Mouse (Mus musculus) stomach, adult 2 months (tissue): ENCODE results near the gene 2410137M14Rik. TPM values are rescaled to one million over a fixed set of nuclear protein-coding genes. Genes with fewer than 3 reads are reported as not detected.

Experiments used
- polyA plus RNA-seq: library from polyadenylated mRNA; depleted of rRNA; stranded (reverse); fragments of >200 nt; gene quantifications from 2 replicates; pipeline ENCODE4 v1.2.3, GENCODE M21; 2012; rRNA removed

Gene 2410137M14Rik
- not detected in 2 replicates for polyA plus RNA-seq

GRCm38 (mm10) chr17:36981221-36981813, at the start of gene 2410137M14Rik:
Gene 2410137M14Rik, minus strand, starts transcription at chr17:36981237.

DNA sequence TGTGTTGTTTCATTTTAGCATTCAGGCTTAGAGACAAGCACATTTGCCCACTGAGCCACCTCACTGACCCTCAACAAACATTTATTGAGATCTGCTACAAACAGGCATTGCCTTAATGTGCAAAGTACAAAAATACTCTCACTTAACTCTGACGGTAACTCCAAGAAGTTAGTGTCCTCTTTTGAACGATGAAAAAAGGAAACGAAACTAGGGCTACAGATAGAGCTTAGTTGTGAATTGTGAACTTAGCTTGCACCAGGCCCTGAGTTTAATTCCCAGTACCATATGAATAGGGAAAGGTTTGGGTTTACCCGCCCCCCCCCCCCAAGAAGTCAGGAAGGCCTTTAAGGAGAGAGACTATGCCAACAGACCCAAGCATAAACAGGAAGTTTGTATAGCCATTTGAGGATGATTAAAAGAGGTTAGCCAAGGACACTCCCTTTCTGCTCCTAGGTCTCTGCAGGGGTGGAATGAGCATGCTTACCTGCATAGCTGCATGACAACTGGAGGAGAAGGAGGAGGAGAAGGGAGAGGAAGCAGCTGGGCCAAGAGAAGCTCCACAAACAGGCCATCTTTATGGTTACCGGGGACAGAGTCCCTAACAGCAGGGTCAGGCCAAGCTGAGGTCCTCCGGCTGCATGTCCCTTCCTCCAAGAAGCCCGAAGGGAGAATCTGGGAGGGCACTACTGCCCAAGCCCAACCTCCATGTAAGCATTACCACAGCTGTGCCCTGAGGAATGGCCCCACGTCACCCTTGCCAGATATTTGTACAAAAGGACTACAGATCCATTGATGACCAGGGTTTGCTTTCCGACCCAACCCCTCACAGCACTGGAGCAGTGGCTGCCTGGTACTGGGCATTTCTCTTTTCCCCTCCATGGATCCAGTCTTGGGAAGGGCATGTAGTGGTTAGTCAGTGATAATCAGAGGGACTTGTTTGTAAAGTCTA, 41.9 kb upstream of the 2410137M14Rik start, which contains the start of gene Mog:
TSS of gene Mog (minus strand) at position 771 of the 949 bp plus-strand sequence.

DNA sequence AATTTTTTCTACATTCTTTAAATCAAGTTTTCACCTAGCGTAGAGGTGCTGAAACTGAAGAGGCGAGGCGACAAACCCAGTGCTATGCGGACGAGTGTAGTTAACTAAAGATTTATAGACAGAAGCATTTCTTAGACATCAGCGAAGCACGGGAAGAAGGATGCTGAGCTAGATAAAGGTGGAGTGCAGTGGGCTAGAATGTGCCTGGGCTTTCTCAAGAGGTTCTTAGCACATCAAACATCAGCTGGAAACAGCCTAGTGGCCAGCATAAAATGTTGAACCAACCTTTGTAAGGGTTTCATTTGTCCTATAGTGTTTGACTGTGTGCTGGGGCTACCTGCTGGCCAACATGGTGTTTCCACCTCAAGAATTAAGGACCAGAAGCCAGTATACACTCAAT, 19.8 kb upstream of the 2410137M14Rik start, which contains the start of gene Zfp57:
TSS of gene Zfp57 (plus strand) at position 301 of the 400 bp plus-strand sequence.

DNA sequence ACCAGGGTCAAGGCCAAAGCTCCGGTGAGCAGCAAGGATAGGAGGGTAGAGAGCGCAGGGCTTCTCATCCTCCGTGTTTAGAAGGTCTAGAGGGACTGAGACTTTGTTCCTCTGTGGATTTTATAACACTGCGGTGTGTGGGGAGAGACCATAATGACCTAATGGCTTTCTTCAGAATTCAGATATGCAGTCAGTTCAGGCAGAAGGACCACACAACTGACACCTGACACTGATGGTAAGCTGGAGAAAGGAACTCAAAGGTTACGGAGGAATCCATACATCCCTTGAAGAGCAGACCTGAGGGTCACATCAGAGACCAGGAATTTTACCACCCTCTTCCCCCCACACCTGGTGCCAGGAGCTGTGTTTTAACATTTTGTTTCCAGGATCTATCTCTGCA, 8.4 kb upstream of the 2410137M14Rik start, which contains the start of gene H2-M5:
TSS of gene H2-M5 (minus strand) at position 101 of the 400 bp plus-strand sequence.

GRCm38 (mm10) chr17:36957999-36958743, 22.9 kb downstream of the 2410137M14Rik start, which contains the start of the genes Znrd1 and Znrd1as:
Gene Znrd1, minus strand, starts transcription at chr17:36958559.
Gene Znrd1as, plus strand, starts transcription at chr17:36958592.

GRCm38 (mm10) chr17:36950981-36951947, 29.8 kb downstream of the 2410137M14Rik start, which contains the start of gene Ppp1r11:
Gene Ppp1r11, minus strand, starts transcription at chr17:36951741.

DNA sequence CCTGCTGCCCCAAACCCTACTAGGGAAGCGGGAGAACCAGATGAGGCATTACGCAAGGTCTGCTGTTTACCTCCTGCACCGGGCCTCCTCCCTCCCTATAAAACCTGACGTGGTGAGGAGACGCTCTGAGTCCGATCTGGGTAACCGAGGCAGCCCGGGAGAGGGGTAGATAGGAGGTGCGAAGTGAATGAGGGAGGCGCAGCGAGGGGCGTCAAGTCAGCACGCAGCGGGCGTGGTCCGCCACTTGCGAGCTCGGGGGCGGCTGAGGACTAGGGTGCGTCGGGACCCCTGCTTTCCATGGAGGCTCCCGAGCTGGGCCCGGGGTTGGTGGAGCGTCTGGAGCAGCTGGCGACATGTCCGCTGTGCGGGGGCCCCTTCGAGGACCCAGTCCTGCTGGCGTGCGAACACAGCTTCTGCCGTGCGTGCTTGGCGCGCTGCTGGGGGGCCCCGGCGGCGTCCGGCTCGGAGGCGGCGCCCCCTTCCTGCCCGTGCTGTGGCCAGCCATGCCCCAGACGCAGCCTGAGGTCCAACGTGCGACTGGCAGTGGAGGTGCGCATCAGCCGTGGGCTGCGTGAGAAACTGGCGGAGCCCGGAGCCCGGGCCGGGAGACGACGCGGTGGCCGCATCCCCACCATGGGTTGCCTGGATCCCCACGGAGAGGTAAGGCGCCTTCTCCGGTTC, 38.1 kb downstream of the 2410137M14Rik start, which contains the start of gene Rnf39:
TSS of gene Rnf39 (plus strand) at position 128 of the 681 bp plus-strand sequence.

Other genes with a start within 250 kb of the 2410137M14Rik start
- gene H2-M10.5, start 208.3 kb downstream of the 2410137M14Rik start, polyA plus RNA-seq = not detected in 2 replicates
- not detected in 2 replicates for gene H2-M10.6, start 169.1 kb downstream of the 2410137M14Rik start, polyA plus RNA-seq
- gene Trim26, start 144.1 kb downstream of the 2410137M14Rik start, polyA plus RNA-seq = 9.8 and 11.9 TPM in 2 replicates
- gene Trim15, start 114.0 kb downstream of the 2410137M14Rik start, polyA plus RNA-seq = 0.23 and 0.24 TPM in 2 replicates
- not detected in 2 replicates for gene Trim10, start 111.7 kb downstream of the 2410137M14Rik start, polyA plus RNA-seq
- 0.14 and 0.38 TPM in 2 replicates for gene Trim40, start 91.1 kb downstream of the 2410137M14Rik start, polyA plus RNA-seq
- gene Trim31, start 83.1 kb downstream of the 2410137M14Rik start, polyA plus RNA-seq = not detected in 2 replicates
- gene Rnf39, start 38.3 kb downstream of the 2410137M14Rik start, polyA plus RNA-seq = 13.0 and 39.4 TPM in 2 replicates
- gene Ppp1r11, start 29.5 kb downstream of the 2410137M14Rik start, polyA plus RNA-seq = 13.9 and 20.2 TPM in 2 replicates
- gene Znrd1, start 22.7 kb downstream of the 2410137M14Rik start, polyA plus RNA-seq = 10.5 and 15.2 TPM in 2 replicates
- 0.34 TPM in 1 of 2 replicates, not detected in the other for gene Znrd1as, start 22.6 kb downstream of the 2410137M14Rik start, polyA plus RNA-seq
- gene H2-M5, start 8.3 kb upstream of the 2410137M14Rik start, polyA plus RNA-seq = 0.10 TPM in 1 of 2 replicates, not detected in the other
- 0.31 and 0.65 TPM in 2 replicates for gene Zfp57, start 19.9 kb upstream of the 2410137M14Rik start, polyA plus RNA-seq
- gene Mog, start 42.2 kb upstream of the 2410137M14Rik start, polyA plus RNA-seq = not detected in 2 replicates
- 8.1 and 12.3 TPM in 2 replicates for gene Gabbr1, start 64.7 kb upstream of the 2410137M14Rik start, polyA plus RNA-seq
- not detected in 2 replicates for gene Olfr90, start 107.3 kb upstream of the 2410137M14Rik start, polyA plus RNA-seq
- not detected in 2 replicates for gene Olfr91, start 117.0 kb upstream of the 2410137M14Rik start, polyA plus RNA-seq
- gene Olfr92, start 138.9 kb upstream of the 2410137M14Rik start, polyA plus RNA-seq = not detected in 2 replicates
- gene Olfr93, start 180.3 kb upstream of the 2410137M14Rik start, polyA plus RNA-seq = not detected in 2 replicates
- not detected in 2 replicates for gene Ubd, start 212.7 kb upstream of the 2410137M14Rik start, polyA plus RNA-seq
- not detected in 2 replicates for gene Olfr94, start 219.8 kb upstream of the 2410137M14Rik start, polyA plus RNA-seq
- not detected in 2 replicates for gene Olfr95, start 231.9 kb upstream of the 2410137M14Rik start, polyA plus RNA-seq
- gene Olfr96, start 238.9 kb upstream of the 2410137M14Rik start, polyA plus RNA-seq = not detected in 2 replicates